Mouse (Mus musculus) cerebellum, postnatal 4 days (tissue): ENCODE measurements around the gene Krt88.

Experiments
- DNase-seq, 2 experiments: peaks; one replicate each; pipeline ENCODE4 v3.0.0; 2022; ENCODE audit warnings: low spot score in 2 of 2, mixed read lengths in 1 of 2

Gene Krt88

DNA sequence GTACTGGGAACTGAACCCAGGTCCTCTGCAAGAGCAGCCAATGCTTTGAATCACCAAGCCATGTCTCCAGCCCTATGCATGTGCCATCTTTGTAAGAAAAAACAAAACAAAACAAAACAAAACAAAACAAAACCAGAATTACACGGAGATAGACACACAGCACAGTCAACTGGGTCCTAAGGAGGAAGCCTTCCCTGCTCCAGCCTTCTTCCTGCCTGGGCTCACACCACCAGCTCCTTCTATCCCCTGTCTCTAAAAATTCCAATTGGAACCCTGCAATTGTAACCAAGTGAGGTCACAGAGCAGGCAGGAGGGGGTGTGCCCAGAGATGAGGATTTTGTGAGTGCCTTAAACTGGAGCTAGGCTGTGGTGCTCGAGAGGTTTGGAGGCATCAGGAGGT lies at the start of gene Krt88:
TSS of gene Krt88 (plus strand) at position 301 of the 400 bp plus-strand sequence.
- no peak for DNase-seq

DNA sequence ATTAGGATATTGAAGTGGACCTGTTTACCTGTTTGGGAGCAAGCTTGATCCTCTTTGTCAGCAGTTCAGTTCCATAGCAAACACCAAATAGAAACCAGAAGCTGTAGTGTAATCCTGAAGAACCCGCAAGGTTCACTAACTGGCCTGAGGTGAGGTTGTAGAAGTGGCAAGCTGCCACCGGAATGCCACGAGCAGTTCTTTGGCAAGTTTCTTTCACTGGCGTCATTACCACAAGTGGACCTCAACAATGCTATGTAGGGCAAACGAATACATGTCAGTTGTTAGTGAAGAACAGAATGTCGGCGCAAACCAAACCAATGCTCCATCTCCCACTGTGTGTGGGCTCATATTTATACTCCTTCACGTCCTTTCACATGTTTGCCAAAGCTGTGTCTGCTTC lies 49.3 kb upstream of the Krt88 start:
- no peak for DNase-seq

DNA sequence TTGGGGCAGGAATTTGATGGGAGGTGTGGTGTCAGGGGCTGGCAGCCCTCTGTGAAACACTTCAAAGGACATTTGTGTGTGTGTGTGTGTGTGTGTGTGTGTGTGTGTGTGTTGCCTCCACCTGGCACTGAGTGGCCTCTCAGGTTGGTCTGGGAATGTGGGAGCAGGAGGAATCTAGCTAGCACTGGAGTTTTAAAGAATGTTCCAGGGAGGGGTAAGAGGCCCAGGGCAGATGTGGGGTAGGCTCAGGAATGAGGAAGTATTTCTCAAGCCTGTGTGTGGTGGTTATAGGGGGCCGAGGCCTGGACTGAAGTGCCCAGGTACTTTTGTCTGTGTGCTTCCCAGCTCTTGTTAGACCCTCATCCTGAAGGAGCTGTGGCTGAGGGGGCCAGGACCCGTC lies 36.8 kb upstream of the Krt88 start, which contains the start of gene Krt7:
TSS of gene Krt7 (plus strand) at position 269 of the 400 bp plus-strand sequence.
- no peak for DNase-seq

DNA sequence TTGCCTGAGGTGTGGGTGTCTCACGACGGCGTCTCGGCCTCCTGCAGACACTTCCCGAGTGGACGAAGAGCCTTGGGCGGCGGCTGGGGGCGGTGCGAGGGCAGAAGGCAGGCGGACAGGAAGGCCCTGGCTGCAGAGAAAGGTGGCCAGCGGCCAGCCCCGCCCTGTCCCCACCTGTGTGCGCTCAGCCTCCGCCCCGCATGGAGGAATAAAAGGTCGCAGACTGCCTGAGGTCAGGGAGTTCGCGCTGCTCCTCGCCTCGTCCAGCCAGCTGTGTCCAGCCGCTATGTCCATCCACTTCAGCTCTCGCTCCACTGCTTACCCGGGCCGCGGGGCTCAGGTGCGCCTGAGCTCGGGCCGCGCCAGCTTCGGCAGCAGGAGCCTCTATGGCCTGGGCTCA lies 35.4 kb upstream of the Krt88 start:
- no peak for DNase-seq

DNA sequence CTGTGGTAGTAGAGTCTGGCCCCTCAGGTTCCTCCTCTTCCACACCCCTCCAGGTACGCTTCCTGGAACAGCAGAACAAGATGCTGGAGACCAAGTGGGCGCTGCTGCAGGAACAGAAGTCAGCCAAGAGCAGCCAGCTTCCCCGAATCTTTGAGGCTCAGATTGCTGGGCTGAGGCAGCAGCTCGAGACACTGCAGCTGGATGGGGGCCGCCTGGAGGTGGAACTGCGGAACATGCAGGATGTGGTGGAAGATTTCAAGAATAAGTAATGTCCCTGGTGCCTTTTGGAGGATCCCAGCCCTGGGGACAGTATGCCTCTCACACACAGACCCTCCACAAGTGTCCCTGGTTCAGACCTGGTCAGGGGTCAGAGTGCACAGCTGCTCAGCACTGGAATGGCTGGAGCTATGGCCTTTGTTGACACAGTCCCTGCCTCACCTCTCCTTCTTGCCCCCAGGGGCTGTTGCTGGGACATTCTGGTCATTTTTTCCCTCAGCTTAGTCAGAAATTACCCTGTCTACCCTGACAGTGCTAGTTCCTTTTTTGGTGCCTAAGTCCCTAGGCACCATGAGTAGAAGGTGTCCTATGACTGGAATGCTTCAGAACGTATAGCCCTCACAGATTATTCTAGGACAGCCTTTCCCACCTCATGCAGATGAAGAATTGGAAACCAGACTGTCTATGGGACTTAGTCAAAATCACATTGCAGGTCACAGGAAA lies 33.5 kb upstream of the Krt88 start:
- no peak for DNase-seq

DNA sequence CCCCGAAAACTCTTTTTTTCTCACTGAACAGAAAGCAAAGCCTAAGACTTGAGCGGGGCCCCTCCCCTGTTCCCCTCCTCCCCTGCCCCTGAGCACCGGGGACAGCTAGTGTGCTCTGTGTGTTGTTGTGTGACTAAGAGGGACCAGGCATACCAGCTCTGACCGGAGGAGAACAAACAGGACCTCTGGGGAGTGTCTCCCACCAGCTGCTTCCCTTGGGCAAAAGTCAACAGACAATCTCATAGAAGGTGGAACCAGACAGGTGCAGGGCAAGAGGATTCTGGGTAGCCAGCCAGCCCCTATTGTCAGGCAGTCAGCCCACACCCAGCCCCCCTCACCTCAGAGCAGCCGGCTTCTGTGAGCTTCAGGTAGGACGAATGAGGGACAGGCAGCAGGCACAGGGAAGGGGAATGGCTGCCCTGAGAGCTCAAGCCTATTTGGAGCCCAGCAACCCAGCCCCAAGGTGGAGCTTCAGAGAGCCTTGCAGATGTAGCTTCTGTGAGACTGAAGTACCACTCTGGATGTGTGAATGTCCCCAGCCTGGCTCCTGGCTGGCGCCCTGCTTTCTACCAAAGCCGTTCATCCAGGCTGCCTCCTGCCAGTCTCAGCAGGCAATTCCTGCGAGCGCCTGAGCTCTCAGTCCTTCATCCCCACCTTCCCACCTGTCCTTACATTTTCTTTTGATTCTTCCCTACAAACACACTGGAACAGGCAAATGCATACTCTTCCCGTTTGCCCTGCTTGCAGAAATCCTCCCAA lies 32.6 kb upstream of the Krt88 start:
- DNase-seq, result no peak

DNA sequence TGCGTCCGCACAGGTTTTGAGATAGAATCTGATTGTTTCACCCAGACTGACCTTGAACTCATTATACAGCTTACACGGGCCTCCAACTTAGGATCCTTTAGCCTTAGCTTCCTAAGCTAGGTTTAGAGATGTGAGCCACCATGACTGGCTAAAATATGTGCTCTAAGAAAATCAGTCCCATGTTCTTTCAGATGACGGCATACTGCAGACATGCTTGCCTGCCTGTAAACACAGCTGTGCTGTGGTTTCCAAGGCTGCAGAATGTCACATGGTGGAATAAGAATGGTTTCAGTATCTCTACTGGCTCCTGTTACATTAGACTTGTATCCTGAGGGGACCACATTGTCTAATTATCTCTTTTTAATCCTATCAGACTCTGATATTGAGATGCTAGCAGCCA lies 28.6 kb upstream of the Krt88 start:
- DNase-seq, result no peak

DNA sequence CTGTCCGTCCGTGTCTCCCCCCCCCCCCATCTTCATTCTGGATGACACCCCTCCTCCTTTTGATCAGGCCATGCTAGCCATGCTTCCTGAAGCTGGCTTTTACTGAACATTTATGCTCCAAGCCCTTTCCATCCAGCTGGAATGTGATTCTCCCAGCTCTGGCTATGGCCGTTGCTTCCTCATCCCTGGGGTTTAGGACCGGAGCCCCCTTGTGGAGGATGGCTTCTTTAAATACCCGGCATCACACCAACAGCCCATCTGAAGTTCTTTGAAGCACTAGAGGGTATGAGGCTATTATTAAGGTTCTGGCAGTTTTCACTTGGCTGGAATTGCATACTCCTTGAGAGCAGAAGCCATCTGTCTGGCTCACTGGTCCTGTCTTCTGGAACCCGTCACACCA lies 26.6 kb upstream of the Krt88 start:
- DNase-seq, result no peak

DNA sequence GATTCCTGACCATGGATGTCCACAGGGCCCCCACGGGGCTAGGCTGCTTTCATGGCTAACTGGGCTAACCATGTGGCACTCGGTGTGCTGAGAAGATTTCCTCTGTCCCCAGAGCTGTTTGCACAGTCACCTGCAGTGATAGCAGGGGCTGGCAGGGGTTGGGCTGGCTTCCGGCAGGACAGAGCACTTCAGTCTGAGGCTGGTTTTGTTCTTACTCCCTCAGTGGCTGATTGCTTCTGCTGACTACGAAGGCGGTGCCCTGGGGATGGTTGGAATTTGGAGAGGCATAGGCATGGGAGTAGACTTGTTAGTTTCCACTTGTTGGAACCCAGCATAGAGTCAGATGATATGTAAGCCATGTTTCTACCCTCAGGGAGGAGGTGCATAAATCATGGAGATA lies 22.6 kb upstream of the Krt88 start:
- no peak for DNase-seq

DNA sequence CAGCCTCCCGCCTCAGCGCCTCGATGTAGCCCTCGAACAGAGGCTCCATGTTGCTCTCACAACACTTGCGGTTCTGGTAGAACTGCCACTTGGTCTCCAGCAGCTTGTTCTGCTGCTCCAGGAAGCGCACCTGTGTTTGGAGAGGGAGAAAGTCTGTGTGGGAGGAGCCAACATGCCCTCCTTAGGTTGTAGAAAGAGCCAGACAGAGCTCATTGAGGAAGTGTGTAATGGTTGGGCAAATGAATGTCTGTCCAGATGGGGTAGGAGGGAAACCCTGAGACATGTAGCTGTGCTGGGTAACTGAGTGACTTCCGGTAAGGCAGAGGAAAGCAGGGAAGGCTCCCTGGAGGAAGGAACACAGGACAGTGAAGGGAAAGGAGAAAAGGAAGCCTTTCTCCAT lies 10.9 kb upstream of the Krt88 start:
- DNase-seq, result no peak

DNA sequence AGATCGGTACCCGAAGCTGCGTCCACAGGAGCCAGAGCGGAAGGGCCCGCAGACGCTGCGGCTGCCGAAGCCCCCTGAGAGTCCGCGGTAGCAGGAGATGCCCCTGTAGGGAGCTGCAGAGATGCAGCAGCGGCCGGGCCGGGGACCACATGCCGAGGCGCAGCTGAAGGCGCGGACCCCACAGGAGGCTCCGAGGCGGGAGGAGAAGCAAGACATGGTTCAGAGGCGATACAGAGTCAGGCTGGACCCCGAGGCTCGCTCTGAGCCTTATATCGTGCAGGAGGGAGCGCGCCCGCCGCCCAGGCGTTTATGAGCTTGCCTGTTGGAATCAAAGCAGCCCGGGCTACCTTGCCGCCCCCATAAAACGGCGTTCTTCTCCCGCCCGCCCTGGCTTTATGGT lies 9.0 kb upstream of the Krt88 start, which contains the start of gene Krt87:
TSS of gene Krt87 (minus strand) at position 250 of the 400 bp plus-strand sequence.
- no peak for DNase-seq

DNA sequence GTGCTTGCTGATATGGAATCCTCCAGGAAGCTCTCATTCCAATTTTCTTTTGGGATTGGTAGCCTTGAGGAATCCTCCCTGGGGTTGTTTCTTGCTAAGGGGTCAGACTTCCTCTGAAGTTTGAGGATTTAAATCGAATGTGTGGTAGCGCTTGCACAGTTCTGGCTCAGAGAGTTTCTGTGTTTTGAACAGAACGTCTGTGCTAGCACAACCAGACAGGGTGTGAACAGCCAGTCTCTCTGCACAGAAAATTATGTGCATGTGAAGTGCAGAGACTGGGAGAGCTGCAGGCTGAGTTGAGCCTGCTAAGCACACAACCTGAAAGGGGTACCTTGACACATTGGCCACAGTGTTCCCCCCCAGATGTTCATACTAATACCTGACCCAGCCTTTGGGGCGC lies 6.7 kb upstream of the Krt88 start:
- DNase-seq, result no peak

DNA sequence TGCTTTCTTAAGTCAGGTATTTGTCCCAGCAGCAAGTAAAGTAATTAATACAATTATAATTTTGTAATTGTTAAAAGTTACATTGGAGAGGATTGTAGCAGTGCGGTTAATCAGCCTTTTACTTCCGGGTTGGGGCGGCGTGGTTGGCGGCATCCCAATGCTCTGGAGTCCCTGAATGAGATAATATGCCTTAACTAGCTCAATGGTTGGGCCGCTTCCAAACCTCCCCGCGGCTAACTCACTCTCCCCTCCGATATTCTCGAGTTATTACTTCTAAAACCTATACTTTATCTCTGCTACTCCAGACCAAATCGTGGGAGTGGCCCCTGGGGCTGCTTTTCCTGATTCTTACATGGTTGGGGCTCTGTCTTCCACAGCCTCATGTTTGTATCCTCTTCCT lies 972 bp upstream of the Krt88 start:
- no peak for DNase-seq

DNA sequence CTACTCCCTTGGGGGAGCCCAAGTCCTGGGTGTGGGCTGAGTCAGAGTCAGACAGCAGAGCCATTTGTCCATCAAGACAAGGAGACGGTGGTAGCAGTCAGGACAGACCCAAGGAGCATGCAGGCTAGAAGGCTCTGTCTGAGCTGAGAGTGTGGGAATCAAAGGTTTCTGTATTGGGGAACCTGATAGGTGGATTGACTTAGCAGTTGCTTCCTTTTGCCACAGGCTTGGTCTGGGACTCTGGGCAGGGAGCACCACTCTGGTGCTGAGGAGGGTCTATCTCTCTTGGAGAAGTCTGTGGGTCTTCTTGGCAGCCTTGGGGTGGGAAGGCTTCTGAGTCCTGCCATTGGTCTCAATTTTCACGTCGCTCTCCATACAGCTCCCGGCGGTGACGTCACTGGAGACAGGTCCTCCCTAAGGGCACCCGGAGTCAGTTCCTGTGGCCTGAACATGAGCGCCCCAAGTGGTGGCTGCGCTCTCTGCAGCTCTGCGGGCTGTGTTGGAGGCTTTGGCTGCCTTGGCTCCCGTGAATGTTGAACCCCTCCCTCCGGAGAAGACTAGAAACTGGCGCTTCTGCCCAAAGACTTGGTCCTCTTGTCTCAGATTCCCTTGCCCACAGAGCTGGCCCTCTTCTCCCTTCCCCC lies 5.7 kb downstream of the Krt88 start:
- peak; percentile 70 to 87 for DNase-seq

DNA sequence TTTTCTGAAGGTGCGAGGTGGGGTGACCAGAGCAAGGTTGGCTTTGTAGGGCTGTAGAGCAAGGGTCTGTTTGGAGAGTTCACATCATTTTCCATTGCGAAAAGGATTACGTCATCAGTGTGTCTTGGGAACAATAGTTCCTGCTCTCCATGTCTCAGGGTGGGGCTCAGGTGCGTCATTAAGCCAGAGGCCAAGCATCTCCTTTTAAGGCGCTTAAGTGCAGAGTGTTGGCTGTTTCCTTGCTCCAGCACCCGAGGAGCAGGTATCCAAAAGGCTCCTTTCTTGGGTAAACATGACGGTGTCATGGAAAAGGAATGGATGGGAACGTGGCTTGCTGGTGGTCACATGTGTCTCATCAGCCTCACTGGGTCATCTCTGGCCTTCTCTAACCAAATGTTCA lies 7.2 kb downstream of the Krt88 start:
- DNase-seq, result no peak

DNA sequence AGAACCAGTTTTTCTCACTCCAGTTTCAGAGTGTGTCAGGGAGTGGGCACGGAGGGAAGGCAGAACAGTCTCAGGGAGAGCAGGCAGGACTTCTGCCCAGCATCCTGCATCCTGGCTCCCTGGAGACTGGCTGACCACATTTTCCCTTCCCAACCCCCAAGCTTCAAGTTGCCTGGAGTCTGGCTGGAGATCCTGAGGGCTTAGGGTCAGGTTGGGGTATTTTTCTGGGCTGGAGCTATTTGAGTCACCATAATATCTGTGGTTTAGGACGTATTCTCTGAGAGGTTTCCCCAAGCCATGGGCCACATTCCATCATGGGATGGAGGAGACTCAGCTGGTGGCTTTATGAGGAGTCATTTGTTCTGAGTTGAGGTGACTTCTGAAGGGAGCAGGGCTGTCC lies 7.7 kb downstream of the Krt88 start:
- DNase-seq, result no peak

DNA sequence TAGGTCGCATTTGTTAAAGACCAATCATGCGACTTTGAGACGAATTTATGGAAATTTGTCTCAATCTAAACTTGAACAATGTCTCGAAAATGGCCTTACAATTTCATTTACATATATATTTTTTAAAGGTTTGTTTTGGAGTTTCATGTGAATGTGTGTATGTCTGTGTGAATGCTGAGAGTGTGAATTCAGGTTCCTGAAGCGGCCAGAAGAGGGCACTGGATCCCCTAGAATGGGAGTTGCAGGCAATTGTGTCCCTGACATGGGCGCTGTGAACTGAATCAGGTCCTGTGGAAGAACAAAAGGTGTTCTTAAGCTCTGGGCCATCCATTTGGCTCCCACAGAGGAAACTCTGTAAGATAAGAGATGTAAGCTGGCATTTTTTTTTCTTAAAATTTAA lies 8.3 kb downstream of the Krt88 start:
- no peak for DNase-seq

DNA sequence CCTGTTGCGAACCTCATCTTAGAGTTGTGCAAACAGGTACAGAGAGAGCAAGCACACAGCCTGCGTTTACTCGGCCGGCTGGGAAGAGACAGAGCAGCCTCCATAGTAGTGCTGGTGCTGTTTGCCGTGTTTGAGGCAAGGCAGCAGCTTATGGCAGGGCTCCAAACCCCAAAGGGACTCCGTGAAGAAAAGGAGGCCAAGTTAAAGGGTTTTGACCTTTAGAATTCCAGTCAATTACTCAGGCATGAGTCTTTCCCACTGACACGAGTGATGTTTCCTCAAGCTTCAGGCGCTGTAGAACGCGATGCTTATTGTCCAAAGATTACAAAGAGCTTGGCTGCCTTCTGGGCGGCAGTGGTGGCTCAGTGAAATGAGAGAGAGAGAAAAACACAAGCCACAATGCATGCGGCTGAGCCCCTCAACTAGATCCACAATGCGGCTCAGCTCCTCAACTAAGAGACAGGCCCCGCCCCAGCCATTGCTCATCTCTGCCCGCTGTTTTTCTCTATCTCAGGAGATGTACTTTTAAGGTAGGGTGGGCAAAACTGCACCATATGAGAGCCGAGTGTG lies 10.9 kb downstream of the Krt88 start:
- no peak for DNase-seq

DNA sequence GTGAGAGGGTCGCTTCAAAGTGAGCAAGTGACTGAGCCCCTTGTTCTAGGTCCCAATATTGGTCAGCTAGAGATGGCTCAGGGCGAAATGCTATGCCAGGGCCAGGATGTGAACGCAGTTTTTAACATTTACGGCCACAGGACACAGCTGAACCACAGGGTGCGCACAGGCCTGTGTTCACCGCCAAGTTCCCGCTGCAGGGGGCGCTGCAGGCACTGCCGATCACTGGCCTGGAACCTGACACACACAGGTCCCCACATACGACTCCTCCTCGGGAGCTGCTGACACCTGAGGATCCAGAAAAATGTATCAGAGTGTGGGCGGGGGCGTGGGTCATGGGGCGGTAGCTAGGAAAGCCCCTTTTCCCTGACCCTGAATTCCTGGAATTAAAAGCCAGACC lies 11.7 kb downstream of the Krt88 start:
- DNase-seq, result no peak

DNA sequence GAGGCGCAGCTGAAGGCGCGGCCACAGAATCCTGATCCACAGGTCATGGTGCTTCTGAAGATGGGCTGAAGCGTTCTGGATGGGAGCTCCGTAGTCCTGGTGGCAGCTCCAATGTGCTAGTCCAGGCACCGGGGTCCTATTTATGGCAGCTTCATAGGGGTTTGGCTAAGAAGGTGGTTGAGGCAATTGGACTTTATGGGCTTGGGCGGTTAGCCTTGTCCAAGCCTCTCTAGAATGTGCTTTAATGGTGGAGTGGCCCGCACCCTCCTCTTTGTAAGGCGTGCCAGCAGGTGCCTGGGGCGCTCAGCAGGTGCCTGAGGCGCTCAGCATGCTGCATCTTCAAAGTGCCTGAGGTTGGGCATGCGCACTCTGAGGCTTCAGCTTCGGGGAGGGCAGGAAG lies 16.1 kb downstream of the Krt88 start, which contains the start of gene Krt81:
TSS of gene Krt81 (minus strand) at position 101 of the 400 bp plus-strand sequence.
- DNase-seq, result no peak

DNA sequence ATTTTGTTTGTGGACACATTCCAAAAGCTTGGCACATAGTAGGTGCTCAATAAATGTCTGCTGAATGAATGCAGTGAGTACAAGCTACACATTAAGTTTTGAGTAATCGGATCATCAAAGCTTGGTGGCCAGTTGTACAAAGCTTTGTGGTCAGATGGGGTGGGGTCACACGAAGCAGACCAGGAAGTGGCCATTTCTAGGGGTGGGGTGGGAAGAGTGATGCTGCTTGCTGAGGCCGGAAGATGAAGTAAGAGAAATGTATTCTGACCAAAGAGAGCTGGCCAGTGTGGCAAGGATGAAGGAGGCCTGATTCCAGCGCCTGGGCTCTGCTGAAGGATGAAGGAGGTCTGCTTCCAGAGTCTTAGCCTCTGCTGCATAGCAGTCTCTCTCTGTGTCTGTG lies 21.5 kb downstream of the Krt88 start:
- DNase-seq, result no peak

DNA sequence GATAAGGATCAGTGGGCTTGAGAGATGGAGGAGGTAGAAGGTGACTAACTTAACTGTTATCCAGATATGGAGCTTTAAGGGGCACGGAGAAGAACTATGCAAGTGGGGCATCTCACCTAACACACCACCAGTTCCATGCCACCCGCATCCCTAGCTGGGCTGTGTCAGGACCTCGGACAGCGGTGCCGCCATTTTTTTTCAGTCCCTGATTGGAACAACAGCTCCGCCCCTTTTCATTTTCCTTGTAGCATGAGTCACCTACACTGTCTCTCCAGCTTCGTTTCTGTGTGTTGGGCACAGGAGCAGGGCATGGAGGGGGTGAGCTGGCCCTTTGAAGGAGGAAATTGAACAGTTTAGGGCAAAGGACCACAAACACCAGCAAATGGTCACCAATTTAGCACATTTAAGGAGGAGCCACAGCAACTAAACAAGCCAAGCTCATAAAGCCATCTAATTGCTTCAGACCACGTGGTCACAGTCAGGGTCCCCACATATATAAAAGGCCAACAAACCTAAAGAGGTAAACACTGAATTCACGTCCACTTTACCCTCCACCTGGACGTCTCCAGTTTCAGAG lies 25.5 kb downstream of the Krt88 start, which contains the start of gene Krt86:
TSS of gene Krt86 (plus strand) at position 527 of the 577 bp plus-strand sequence.
- no peak for DNase-seq
